Comparison of ENCODE assay signal across 8 mouse cellular contexts in the genomic region with DNA sequence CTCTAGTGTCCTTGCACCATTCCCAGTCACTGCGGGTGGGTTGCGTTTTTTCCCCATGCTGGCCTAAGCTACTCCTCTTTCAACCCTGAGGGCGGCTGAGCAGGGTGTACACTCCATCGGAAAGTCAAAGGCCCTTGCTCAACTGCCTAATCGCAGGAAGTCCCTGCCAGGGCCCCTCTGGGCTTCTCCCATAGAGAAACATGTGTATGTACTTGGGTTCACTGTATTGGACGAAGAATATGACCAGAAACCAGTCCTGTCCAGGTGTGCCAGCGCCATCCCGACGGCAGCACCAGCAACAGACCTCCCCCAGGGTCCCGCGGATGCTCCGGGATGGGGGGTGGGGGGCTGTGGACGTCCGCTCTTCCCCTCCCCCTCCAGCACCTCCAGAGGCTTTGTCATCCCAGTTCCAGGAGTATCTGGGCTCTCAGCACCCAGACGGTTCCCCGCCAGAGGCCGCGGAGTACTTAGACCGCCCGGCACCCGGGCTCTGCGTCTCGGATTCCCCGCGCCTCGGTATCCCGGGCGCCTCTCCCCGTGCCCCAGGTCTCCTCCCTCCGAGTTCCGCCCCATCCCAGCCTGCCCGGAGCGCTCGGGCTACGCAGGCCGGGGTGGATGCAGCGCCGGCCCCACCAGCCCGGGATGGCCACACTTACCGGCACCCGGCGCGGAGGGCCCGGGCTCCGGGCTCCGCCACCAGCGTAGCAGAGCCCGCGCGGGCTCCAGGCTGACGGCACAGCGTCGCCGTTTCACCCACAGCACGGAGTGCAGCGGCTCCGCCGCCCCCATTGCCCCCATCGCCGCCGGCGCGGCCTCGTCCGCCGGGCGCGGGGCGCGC. TPM values are rescaled to one million over a fixed set of nuclear protein-coding genes. Genes with fewer than 3 reads are reported as not detected.
DNase-seq lines count a peak whose midpoint lies in the region; ATAC-seq and TF ChIP-seq lines count a peak whose summit lies in the region.

No protein-coding gene starts in this region.

- ATAC-seq in CD4-positive, CD25-positive, alpha-beta regulatory T cell, adult 4 months = peak; percentile 25
- peak; percentile 55 for ATAC-seq in intestine, embryonic 15.5 days
- ATAC-seq in liver, postnatal 0 days = peak; percentile 40
- peak; percentile 46 for ATAC-seq in neural tube, embryonic 12.5 days (ENCODE audit: low FRiP score, low read depth)

- H3K9ac ChIP-seq in intestine, embryonic 15.5 days = peak overlapping the region; percentile 85
- H3K9ac ChIP-seq in liver, postnatal 0 days (replicated peaks) = peak overlapping the region; percentile 90
- H3K9ac ChIP-seq in neural tube, embryonic 12.5 days = peak overlapping the region; percentile 97

- intact Hi-C loops in gastrocnemius, postnatal 14 days (cut with DNase I; ENCODE audit: low total_unique reads) = no loop called here

- DNase-seq in 3T3-L1 (ENCODE audit: low read depth, low spot score) = peak; percentile 48
- DNase-seq in cerebellum, adult 9-11 months = peak; percentile 76
- DNase-seq in gastrocnemius, postnatal 14 days = peak; percentile 54
- DNase-seq in liver, postnatal 0 days = peak; percentile 52
- DNase-seq in ovary, postnatal 10 days (ENCODE audit: low spot score) = no peak

- H3K4me2 ChIP-seq in intestine, embryonic 15.5 days (replicated peaks) = peak overlapping the region; percentile 92
- H3K4me2 ChIP-seq in liver, postnatal 0 days (ENCODE audit: low read depth, low read length) = peak overlapping the region; percentile 75
- H3K4me2 ChIP-seq in neural tube, embryonic 12.5 days (replicated peaks) = peak overlapping the region; percentile 86

- TF ChIP-seq CTCF in liver, postnatal 0 days (IDR thresholded peaks at IDR 0.05; ENCODE audit: low read depth) = no peak

- H3K27me3 ChIP-seq in intestine, embryonic 15.5 days (replicated peaks) = no peaks in the 10 kb centered on the region
- H3K27me3 ChIP-seq in liver, postnatal 0 days (ENCODE audit: insufficient read depth, low read length) = no peaks in the 10 kb centered on the region
- H3K27me3 ChIP-seq in neural tube, embryonic 12.5 days (replicated peaks) = no peaks in the 10 kb centered on the region

- under 1% methylated on average over 70 of the region's 70 CpGs for WGBS in intestine, embryonic 15.5 days
- WGBS in liver, postnatal 0 days (ENCODE audit: insufficient replicate concordance) = under 1% methylated on average over 69 of the region's 70 CpGs
- WGBS in neural tube, embryonic 12.5 days = under 1% methylated on average over 70 of the region's 70 CpGs

- no peaks in the 10 kb centered on the region for H3K36me3 ChIP-seq in intestine, embryonic 15.5 days
- no peaks in the 10 kb centered on the region for H3K36me3 ChIP-seq in liver, postnatal 0 days (replicated peaks; ENCODE audit: insufficient read depth, low read length)
- no peaks in the 10 kb centered on the region for H3K36me3 ChIP-seq in neural tube, embryonic 12.5 days

- peak overlapping the region; percentile 94 for H3K4me3 ChIP-seq in intestine, embryonic 15.5 days (replicated peaks)
- peak overlapping the region; percentile 83 for H3K4me3 ChIP-seq in liver, postnatal 0 days (ENCODE audit: low read depth, low read length)
- peak overlapping the region; percentile 87 for H3K4me3 ChIP-seq in neural tube, embryonic 12.5 days

- no peak for TF ChIP-seq EP300 in liver, postnatal 0 days (IDR thresholded peaks at IDR 0.05; ENCODE audit: low read depth)

- H3K27ac ChIP-seq in intestine, embryonic 15.5 days = peak overlapping the region; percentile 78
- H3K27ac ChIP-seq in liver, postnatal 0 days (ENCODE audit: low read depth) = peak overlapping the region; percentile 92
- peak overlapping the region; percentile 76 for H3K27ac ChIP-seq in neural tube, embryonic 12.5 days

- H3K9me3 ChIP-seq in intestine, embryonic 15.5 days = no peaks in the 10 kb centered on the region
- H3K9me3 ChIP-seq in liver, postnatal 0 days (ENCODE audit: low read length) = no peaks in the 10 kb centered on the region
- H3K9me3 ChIP-seq in neural tube, embryonic 12.5 days = no peaks in the 10 kb centered on the region

- peaks cover 39% of the 10 kb centered on the region for H3K4me1 ChIP-seq in intestine, embryonic 15.5 days (replicated peaks)
- H3K4me1 ChIP-seq in liver, postnatal 0 days (ENCODE audit: insufficient read depth) = peaks cover 35% of the 10 kb centered on the region
- H3K4me1 ChIP-seq in neural tube, embryonic 12.5 days = peaks cover 47% of the 10 kb centered on the region

RNA-seq across cellular contexts. Expression of gene Cerk, which starts 0.9 kb away (rescaled TPM):
- polyA plus RNA-seq in CD4-positive, CD25-positive, alpha-beta regulatory T cell, adult 4 months (2017; shearing (Covaris generic)) = 1 to 10 TPM; 5.1 to 6.1 TPM
- total RNA-seq in gastrocnemius, postnatal 14 days (2021) = 1 to 10 TPM; 6.5 to 7.4 TPM
- 8.4 and 8.9 TPM in 2 replicates for polyA plus RNA-seq in intestine, embryonic 15.5 days (2015; fragmentation: Nextera tagmentation; extraction: Ambion mirVana)
- polyA plus RNA-seq in liver, postnatal 0 days (2015; fragmentation: Nextera tagmentation; extraction: Ambion mirVana) = 5.5 and 6.1 TPM in 2 replicates
- 31.3 and 33.4 TPM in 2 replicates for polyA plus RNA-seq in neural tube, embryonic 12.5 days (2016; fragmentation: Nextera tagmentation; extraction: Ambion mirVana)

RNA-seq across cellular contexts. Expression of gene Tbc1d22a, which starts 29.2 kb away (rescaled TPM):
- 10 to 100 TPM in 1 of 2 experiments, 1 to 10 TPM in 1; 8.4 to 16.2 TPM for polyA plus RNA-seq in CD4-positive, CD25-positive, alpha-beta regulatory T cell, adult 4 months (2017; shearing (Covaris generic))
- 10 to 100 TPM; 10.4 to 11.9 TPM for total RNA-seq in gastrocnemius, postnatal 14 days (2021)
- 10.0 and 10.9 TPM in 2 replicates for polyA plus RNA-seq in intestine, embryonic 15.5 days (2015; fragmentation: Nextera tagmentation; extraction: Ambion mirVana)
- 6.0 and 6.4 TPM in 2 replicates for polyA plus RNA-seq in liver, postnatal 0 days (2015; fragmentation: Nextera tagmentation; extraction: Ambion mirVana)
- 12.6 and 13.6 TPM in 2 replicates for polyA plus RNA-seq in neural tube, embryonic 12.5 days (2016; fragmentation: Nextera tagmentation; extraction: Ambion mirVana)
